Comparison of ENCODE assay signal across 25 mouse cellular contexts in genomic region chr1:187374418-187374817, GRCm38 (mm10).
"Had no signal": no experiment of that assay in that cellular context is flagged by ENCODE, and none has a peak within 500 bp of the region (broad histone marks: within the 10 kb centered on the region; RNA-seq: fewer than 3 reads in every experiment).

No protein-coding gene starts in this region.

- H3K27ac ChIP-seq: kidney, embryonic 15.5 days; limb, embryonic 12.5 days; limb, embryonic 15.5 days; liver, embryonic 14.5 days; macrophage; neural tube, embryonic 12.5 days; neural tube, embryonic 15.5 days; stomach, postnatal 0 days had no signal

- H3K9me3 ChIP-seq: kidney, embryonic 15.5 days; limb, embryonic 12.5 days; limb, embryonic 15.5 days; neural tube, embryonic 12.5 days; neural tube, embryonic 15.5 days had no signal

- H3K9ac ChIP-seq: kidney, embryonic 15.5 days; limb, embryonic 12.5 days; limb, embryonic 15.5 days; liver, embryonic 14.5 days; liver, postnatal 0 days; lung, embryonic 14.5 days; neural tube, embryonic 12.5 days; neural tube, embryonic 15.5 days had no signal

- DNase-seq: kidney, adult 11 months; kidney, adult 8-10 months; kidney, postnatal 10 days; kidney, postnatal 36 days; layer of hippocampus, postnatal 36 days; left cerebral cortex, postnatal 4 days; liver, postnatal 0 days; lung, embryonic 14.5 days; right cerebral cortex, adult 18-20 months; right cerebral cortex, postnatal 14 days; right cerebral cortex, postnatal 4 days; thymus, adult 2 months; thymus, postnatal 14 days; thymus, postnatal 4 days had no signal

- H3K27me3 ChIP-seq: limb, embryonic 15.5 days; neural tube, embryonic 12.5 days; neural tube, embryonic 15.5 days had no signal

- H3K4me2 ChIP-seq: kidney, embryonic 15.5 days; limb, embryonic 12.5 days; limb, embryonic 15.5 days; liver, embryonic 11.5 days; lung, embryonic 14.5 days; midbrain, embryonic 11.5 days; neural tube, embryonic 12.5 days; neural tube, embryonic 15.5 days had no signal

- H3K4me3 ChIP-seq: kidney, embryonic 15.5 days; limb, embryonic 12.5 days; limb, embryonic 15.5 days; neural tube, embryonic 12.5 days; neural tube, embryonic 15.5 days had no signal

- H3K36me3 ChIP-seq: kidney, embryonic 15.5 days; limb, embryonic 12.5 days; limb, embryonic 15.5 days; neural tube, embryonic 12.5 days; neural tube, embryonic 15.5 days had no signal

- ATAC-seq: liver, postnatal 0 days; lung, postnatal 0 days had no signal
